Mouse (Mus musculus) testis, adult 2 months (tissue): Measurements from ENCODE around the gene Rhobtb3. TPM values are rescaled to one million over a fixed set of nuclear protein-coding genes. Genes with fewer than 3 reads are reported as not detected.
"Not testable (repeated sequence)": the region's sequence is repeated elsewhere in the genome, so short reads cannot be mapped to it uniquely, and the experiment has no call there.

Experiments
- H3K27ac ChIP-seq: fragments of 200-500 bp; 2 replicates; pipeline ENCODE4 v1.5.1; 2012; ENCODE audit warnings: low read depth, low read length; ENCODE audit not compliant: control insufficient read depth, insufficient read depth
- H3K27me3 ChIP-seq: fragments of 200-500 bp; 2 replicates; pipeline ENCODE4 v1.6.1; 2012; ENCODE audit warnings: mild to moderate bottlenecking, low read length, moderate library complexity; ENCODE audit not compliant: control insufficient read depth, insufficient read depth
- H3K36me3 ChIP-seq: fragments of 200-500 bp; 2 replicates; pipeline ENCODE4 v1.6.1; 2012; ENCODE audit warnings: mild to moderate bottlenecking, low read length; ENCODE audit not compliant: control insufficient read depth, insufficient read depth
- H3K4me1 ChIP-seq: fragments of 200-500 bp; 2 replicates; pipeline ENCODE4 v1.6.1; 2012; ENCODE audit warnings: low read length; ENCODE audit not compliant: control insufficient read depth, insufficient read depth
- H3K4me3 ChIP-seq: fragments of 200-500 bp; 2 replicates; pipeline ENCODE4 v1.5.1; 2012; ENCODE audit warnings: low read depth, mild to moderate bottlenecking, low read length, moderate library complexity, mixed read lengths; ENCODE audit not compliant: control insufficient read depth
- CTCF ChIP-seq: fragments of 200-500 bp; IDR thresholded peaks from 2 replicates; pipeline ENCODE4 v1.5.1; 2012; ENCODE audit warnings: low read depth, mild to moderate bottlenecking, inconsistent platforms, low read length, moderate library complexity; ENCODE audit not compliant: control insufficient read depth, insufficient read depth, insufficient replicate concordance
- POLR2A ChIP-seq: fragments of 200-500 bp; IDR thresholded peaks from 2 replicates; pipeline ENCODE4 v1.6.1; 2012; ENCODE audit warnings: low read depth, mild to moderate bottlenecking, inconsistent platforms, low read length, moderate library complexity; ENCODE audit not compliant: control insufficient read depth
- polyA plus RNA-seq: library from polyadenylated mRNA; depleted of rRNA; stranded (reverse); fragments of >200 nt; gene quantifications from 2 replicates; pipeline ENCODE4 v1.2.3, GENCODE M21; 2012

Rhobtb3 gene
- polyA plus RNA-seq, 1 experiment = 15.1 TPM

DNA sequence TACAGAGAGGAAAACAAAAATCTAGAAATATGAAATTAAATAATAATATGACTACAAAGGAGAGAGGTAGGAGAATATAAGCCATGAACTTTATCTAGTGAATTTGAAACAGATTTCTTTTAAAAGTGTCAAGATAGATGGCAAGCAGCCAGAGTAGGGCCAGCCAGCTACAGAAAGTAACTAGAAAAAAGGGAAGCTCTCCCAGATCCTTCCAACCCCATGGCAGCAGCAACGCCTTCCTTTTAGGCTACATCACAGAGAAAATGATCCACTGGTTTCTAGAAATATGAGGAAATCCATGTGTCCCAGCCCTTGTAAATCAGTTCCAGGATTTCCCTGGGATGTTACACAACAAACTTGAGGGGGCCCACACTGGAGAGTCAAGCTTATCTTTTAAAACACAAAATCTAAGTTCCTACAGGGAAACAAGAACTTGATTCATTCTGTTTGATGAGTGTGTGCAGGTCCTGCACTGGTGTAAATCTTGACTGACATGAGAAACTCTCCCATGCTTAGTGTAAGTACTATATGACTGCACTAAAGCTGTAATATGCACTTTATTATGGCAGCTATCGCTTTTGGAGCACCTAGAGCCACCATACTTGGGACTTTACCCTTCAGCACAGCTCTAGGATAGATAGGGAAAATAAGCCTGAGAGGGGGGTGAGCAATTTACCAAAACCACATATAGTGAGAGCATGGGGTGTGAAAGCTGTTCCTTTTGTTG lies 2.8 kb downstream of the Rhobtb3 start:
- no peaks in the 10 kb centered on the region for H3K36me3 ChIP-seq
- H3K4me3 ChIP-seq = no peak overlapping the region
- TF ChIP-seq CTCF (no peak), POLR2A (no peak)
- no peaks in the 10 kb centered on the region for H3K27me3 ChIP-seq
- H3K4me1 ChIP-seq = peaks cover 5% of the 10 kb centered on the region
- H3K27ac ChIP-seq = no peak overlapping the region

DNA sequence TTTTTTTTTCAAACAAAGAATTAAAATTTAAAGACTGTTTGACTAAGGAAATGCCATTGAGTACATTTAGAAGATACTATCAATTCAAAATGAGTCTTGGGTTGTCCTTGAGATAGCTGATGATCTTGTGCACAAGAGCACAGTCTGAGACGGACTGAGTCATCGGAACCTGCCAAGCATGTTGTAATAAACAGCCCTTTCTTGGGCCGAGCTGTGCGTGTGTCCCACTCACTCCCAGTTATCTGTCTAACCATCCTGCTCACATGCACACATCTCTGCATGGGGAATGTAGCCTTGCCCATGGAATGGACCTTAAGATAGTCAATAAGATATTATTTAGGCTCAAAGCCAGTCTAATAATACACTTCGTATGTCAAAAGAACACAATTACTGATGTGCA lies 4.9 kb downstream of the Rhobtb3 start:
- Histone ChIP-seq H3K27me3 (no peaks in the 10 kb centered on the region), H3K4me1 (peaks cover 5% of the 10 kb centered on the region), H3K36me3 (no peaks in the 10 kb centered on the region), H3K27ac (no peak overlapping the region), H3K4me3 (no peak overlapping the region)
- TF ChIP-seq CTCF = no peak
- TF ChIP-seq POLR2A = no peak

DNA sequence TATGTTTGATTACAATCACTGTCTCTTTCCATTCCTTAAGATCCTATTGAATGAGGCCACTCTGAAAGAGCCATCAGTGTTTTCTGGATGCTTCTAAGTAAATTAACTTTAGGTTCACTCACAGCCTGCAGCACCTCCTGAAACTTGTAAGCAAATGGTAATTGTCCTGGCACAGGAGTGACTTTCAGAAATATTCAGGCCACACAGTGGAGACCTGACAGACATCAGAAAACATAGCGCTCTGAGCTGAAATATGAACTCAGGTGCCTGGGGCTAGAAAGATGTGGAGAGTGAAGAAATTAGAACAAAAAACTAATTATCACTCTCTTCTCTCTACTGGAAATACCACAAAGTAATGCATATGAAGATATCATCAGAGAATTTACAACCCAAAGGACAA lies 10.4 kb downstream of the Rhobtb3 start:
- no peak overlapping the region for H3K4me3 ChIP-seq
- no peaks in the 10 kb centered on the region for H3K27me3 ChIP-seq
- H3K36me3 ChIP-seq = no peaks in the 10 kb centered on the region
- TF ChIP-seq CTCF = no peak
- no peak for TF ChIP-seq POLR2A
- H3K4me1 ChIP-seq = peaks cover 12% of the 10 kb centered on the region
- no peak overlapping the region for H3K27ac ChIP-seq

DNA sequence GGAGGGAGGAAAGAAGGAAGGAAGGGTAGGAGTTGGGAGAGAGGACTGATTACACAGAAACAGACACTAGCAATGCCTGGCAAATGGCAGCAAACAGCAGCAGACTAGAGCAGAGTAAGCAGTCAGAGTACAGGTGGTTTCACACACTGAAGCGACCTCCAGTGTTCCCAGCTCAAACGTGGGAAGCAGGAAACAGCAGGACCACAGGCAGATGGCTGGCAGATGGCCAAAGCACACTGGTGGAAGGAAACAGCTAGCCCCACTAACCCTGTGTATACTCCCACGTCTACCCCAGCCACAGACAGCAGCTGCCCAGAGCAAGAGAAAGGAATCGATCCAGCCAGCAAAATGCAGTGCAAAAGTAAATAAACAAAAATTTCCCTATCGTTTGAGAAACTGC lies 12.7 kb downstream of the Rhobtb3 start:
- H3K27me3 ChIP-seq = no peaks in the 10 kb centered on the region
- no peak overlapping the region for H3K4me3 ChIP-seq
- no peak for TF ChIP-seq CTCF
- no peak for TF ChIP-seq POLR2A
- no peaks in the 10 kb centered on the region for H3K36me3 ChIP-seq
- peaks cover 12% of the 10 kb centered on the region for H3K4me1 ChIP-seq
- H3K27ac ChIP-seq = no peak overlapping the region

DNA sequence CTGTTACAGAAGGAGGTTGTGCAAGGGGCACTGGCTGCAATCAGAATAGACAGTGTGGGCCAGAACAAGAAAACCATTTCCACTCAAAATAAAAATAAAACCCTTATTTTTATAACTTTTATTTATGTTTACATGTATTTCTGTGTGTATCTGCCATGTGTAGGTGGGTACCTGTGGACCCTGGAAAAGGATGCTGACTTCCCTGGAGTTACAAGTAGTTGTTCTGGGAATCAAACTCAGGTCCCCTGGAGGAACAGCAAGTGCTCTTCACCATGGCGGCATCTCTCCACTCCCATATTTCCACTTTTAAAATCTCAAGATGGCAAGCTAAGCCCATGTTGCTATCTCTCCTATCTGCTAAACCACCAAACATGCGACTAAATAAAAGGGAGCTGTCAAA lies 13.1 kb downstream of the Rhobtb3 start:
- H3K4me3 ChIP-seq = no peak overlapping the region
- TF ChIP-seq CTCF = no peak
- TF ChIP-seq POLR2A = no peak
- no peaks in the 10 kb centered on the region for H3K27me3 ChIP-seq
- peaks cover 12% of the 10 kb centered on the region for H3K4me1 ChIP-seq
- H3K36me3 ChIP-seq = no peaks in the 10 kb centered on the region
- H3K27ac ChIP-seq = no peak overlapping the region

DNA sequence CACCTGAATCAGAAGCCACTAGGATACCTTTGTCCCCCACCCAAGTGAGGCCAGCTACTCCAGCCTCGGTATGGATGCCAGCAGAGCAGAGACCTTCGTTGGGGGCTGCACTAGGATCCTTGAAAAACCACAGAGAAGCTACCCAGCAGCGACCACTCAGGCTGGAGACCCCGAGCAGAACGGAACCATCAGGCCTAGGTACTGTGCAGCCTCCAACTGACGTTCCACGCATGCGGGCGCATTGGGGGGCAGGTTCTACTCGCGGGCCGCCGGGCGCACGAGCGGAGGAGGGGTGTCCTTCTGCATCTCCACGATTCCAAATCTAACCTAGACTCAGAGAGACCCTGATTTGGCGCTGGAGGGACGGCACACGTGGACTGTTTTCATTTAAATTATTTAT lies 13.7 kb downstream of the Rhobtb3 start:
- no peaks in the 10 kb centered on the region for H3K36me3 ChIP-seq
- no peak for TF ChIP-seq CTCF
- TF ChIP-seq POLR2A = peak; percentile 72; the same call in 1 of the 2 replicates

DNA sequence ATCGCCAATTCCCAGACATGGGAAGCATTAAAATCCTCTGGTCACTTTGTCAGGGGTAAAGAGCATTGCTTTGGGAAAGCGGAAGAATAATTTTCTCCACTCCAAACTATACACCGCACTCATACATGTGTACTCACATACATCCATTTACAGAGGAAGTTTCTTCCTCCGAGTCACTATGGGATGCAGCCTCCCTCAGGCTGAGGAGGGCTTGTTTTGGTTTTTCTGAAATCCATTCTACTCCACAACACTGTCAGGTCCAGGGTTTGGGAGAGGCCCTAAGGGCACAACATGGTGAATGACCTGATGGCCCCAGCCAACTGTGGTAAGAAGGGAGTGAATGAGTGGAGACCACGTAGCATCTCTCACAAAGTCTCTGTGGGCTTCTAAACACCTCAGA lies 14.7 kb downstream of the Rhobtb3 start:
- peak overlapping the region; percentile 76 for H3K4me3 ChIP-seq
- peaks cover 12% of the 10 kb centered on the region for H3K4me1 ChIP-seq
- not testable (repeated sequence) for H3K27ac ChIP-seq, H3K27me3 ChIP-seq, H3K36me3 ChIP-seq

More for the DNA sequence above, 13.7 kb downstream of the Rhobtb3 start:
- no peaks in the 10 kb centered on the region for H3K27me3 ChIP-seq
- H3K4me1 ChIP-seq = peaks cover 12% of the 10 kb centered on the region
- H3K27ac ChIP-seq = peak overlapping the region; percentile 65
- H3K4me3 ChIP-seq = peak overlapping the region; percentile 76

DNA sequence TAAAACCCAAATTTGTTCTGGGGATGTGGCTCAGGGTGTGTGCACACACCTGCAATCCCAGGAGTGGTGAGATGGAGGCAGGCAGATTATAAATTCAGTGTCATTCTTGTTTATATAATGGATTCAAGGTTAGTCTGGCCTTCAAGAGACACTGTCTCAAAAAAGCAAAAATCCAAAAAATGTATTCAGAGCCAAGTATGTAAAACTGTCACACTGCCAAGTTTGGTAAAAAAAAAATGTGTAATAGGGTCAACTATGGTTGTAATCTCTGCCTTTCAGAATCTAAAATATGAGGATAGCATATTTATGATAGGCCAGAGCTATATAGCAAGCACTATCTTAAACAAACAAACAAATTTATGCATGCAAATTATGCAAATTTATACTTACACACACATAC lies 15.8 kb downstream of the Rhobtb3 start:
- H3K27ac ChIP-seq = no peak overlapping the region
- no peaks in the 10 kb centered on the region for H3K27me3 ChIP-seq
- no peaks in the 10 kb centered on the region for H3K36me3 ChIP-seq
- H3K4me3 ChIP-seq = peak overlapping the region; percentile 24; the same call in 1 of the 2 replicates
- H3K4me1 ChIP-seq = peaks cover 12% of the 10 kb centered on the region
- no peak for TF ChIP-seq CTCF
- TF ChIP-seq POLR2A = no peak
